Mouse (Mus musculus) heart, embryonic 16.5 days (tissue): ENCODE results near the gene Mocs2. TPM values are rescaled to one million over a fixed set of nuclear protein-coding genes. Genes with fewer than 3 reads are reported as not detected.

Experiments used
- ATAC-seq: fragments of 200-750 bp; cut with Nextera tagmentation; replicated peaks from 2 replicates; pipeline ENCODE4 v1.8.0; 2017; ENCODE audit warnings: moderate number of reproducible peaks; ENCODE audit not compliant: insufficient read depth, low FRiP score; ENCODE audit errors: extremely low read depth
- H3K27ac ChIP-seq: fragments of 300-500 bp; sonication (generic); 2 replicates; pipeline ENCODE4 v1.5.1; 2014; ENCODE audit warnings: mild to moderate bottlenecking, low read length, control low read depth, moderate library complexity
- H3K27me3 ChIP-seq: fragments of 300-500 bp; sonication (generic); 2 replicates; pipeline ENCODE4 v1.6.1; 2014; ENCODE audit warnings: low read length, mixed read lengths; ENCODE audit not compliant: control insufficient read depth, insufficient read depth
- H3K36me3 ChIP-seq: fragments of 300-500 bp; sonication (generic); 2 replicates; pipeline ENCODE4 v1.6.1; 2014; ENCODE audit not compliant: control insufficient read depth, insufficient read depth
- H3K4me1 ChIP-seq: fragments of 300-500 bp; sonication (generic); 2 replicates; pipeline ENCODE4 v1.6.1; 2014; ENCODE audit warnings: low read length, mixed read lengths; ENCODE audit not compliant: control insufficient read depth, insufficient read depth
- H3K4me2 ChIP-seq: fragments of 300-500 bp; sonication (generic); 2 replicates; pipeline ENCODE4 v1.6.1; 2014; ENCODE audit warnings: low read depth, mild to moderate bottlenecking, control low read depth, low read length
- H3K4me3 ChIP-seq: fragments of 300-500 bp; sonication (generic); 2 replicates; pipeline ENCODE4 v1.5.1; 2014; ENCODE audit warnings: mild to moderate bottlenecking, control low read depth, low read length
- H3K9ac ChIP-seq: fragments of 300-500 bp; sonication (generic); 2 replicates; pipeline ENCODE4 v1.6.1; 2014; ENCODE audit warnings: low read length, control low read depth
- H3K9me3 ChIP-seq: fragments of 300-500 bp; sonication (generic); replicated peaks from 2 replicates; pipeline ENCODE4 v1.6.1; 2016; ENCODE audit warnings: low read length; ENCODE audit not compliant: control insufficient read depth
- WGBS: fragments of 180-500 bp; shearing (Covaris S2); extraction: QIAGEN DNeasy Blood & Tissue Kit; methylation state at CpG from one replicate; pipeline ENCODE4 v1.1.7; 2014; 5-methylcytosine and 5-hydroxymethylcytosine counted together
- polyA plus RNA-seq: library from polyadenylated mRNA; unstranded; fragments of >200 nt; fragmentation: Nextera tagmentation; extraction: Ambion mirVana; gene quantifications from 2 replicates; pipeline ENCODE4 v1.2.1, GENCODE M21; 2015

Mocs2 gene
- polyA plus RNA-seq, 1 experiment from 2014 or later, result 69.3 TPM

- WGBS, result 79% methylated on average over 4 of the region's 4 CpGs
- no peak for ATAC-seq
- no peaks in the 10 kb centered on the region for H3K9me3 ChIP-seq
Observed at GRCm38 (mm10) chr13:114831367-114831833, 13.4 kb downstream of the Mocs2 start.

GRCm38 (mm10) chr13:114832761-114833160 is 14.7 kb downstream of the Mocs2 start:
- Histone ChIP-seq H3K9me3 (no peaks in the 10 kb centered on the region), H3K4me3 (no peak overlapping the region), H3K27me3 (no peaks in the 10 kb centered on the region), H3K9ac (no peak overlapping the region), H3K4me2 (no peak overlapping the region), H3K4me1 (no peaks in the 10 kb centered on the region), H3K27ac (no peak overlapping the region), H3K36me3 (peaks cover 20% of the 10 kb centered on the region)
- 68% methylated on average over 5 of the region's 5 CpGs for WGBS
- no peak for ATAC-seq

More at GRCm38 (mm10) chr13:114831367-114831833, 13.4 kb downstream of the Mocs2 start:
- Histone ChIP-seq H3K4me1 (0 out of 2 replicates have a peak, but pooled peaks cover 2% of the 10 kb centered on the region), H3K4me3 (no peak overlapping the region), H3K27ac (no peak overlapping the region), H3K9ac (no peak overlapping the region), H3K27me3 (no peaks in the 10 kb centered on the region), H3K36me3 (peaks cover 22% of the 10 kb centered on the region), H3K4me2 (no peak overlapping the region)

DNA sequence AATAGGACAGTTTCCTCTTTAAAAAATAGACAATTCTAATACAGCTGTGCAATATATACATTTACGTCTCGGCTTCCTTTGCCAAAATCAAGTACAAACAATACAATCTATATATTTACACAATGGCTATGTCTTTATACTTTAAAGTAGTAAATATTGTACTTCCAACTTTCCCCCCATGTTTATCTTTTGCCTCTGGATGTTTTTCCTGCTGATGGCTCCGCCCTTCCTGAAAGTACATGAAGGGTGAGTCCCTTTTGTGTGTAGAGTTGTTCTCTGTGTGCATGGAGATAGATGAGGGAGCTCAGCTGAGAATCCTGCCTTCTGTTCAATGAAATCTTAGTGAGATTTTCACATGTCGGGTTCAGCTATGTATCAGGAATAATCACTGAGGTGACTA is 15.3 kb downstream of the Mocs2 start:
- H3K36me3 ChIP-seq, result peaks cover 20% of the 10 kb centered on the region
- H3K4me3 ChIP-seq, result no peak overlapping the region
- no peaks in the 10 kb centered on the region for H3K27me3 ChIP-seq
- WGBS, result 75% methylated on average over 4 of the region's 4 CpGs
- ATAC-seq, result no peak
- H3K4me1 ChIP-seq, result peaks cover 2% of the 10 kb centered on the region
- no peaks in the 10 kb centered on the region for H3K9me3 ChIP-seq
- no peak overlapping the region for H3K9ac ChIP-seq
- H3K4me2 ChIP-seq, result no peak overlapping the region
- H3K27ac ChIP-seq, result no peak overlapping the region

GRCm38 (mm10) chr13:114834580-114834979 is 16.5 kb downstream of the Mocs2 start:
- 25% methylated on average over 2 of the region's 2 CpGs for WGBS
- Histone ChIP-seq H3K27ac (0 out of 2 replicates have a peak overlapping the region, but pooled peaks have one; percentile 25), H3K4me3 (no peak overlapping the region), H3K4me2 (no peak overlapping the region), H3K36me3 (peaks cover 15% of the 10 kb centered on the region; the same call in 1 of the 2 replicates), H3K9ac (no peak overlapping the region), H3K27me3 (no peaks in the 10 kb centered on the region), H3K4me1 (peaks cover 12% of the 10 kb centered on the region), H3K9me3 (no peaks in the 10 kb centered on the region)
- ATAC-seq, result no peak

GRCm38 (mm10) chr13:114837061-114837460 is 19.0 kb downstream of the Mocs2 start:
- peaks cover 12% of the 10 kb centered on the region for H3K4me1 ChIP-seq
- no peak overlapping the region for H3K4me2 ChIP-seq
- no peak overlapping the region for H3K9ac ChIP-seq
- 75% methylated on average over 7 of the region's 7 CpGs for WGBS
- H3K27ac ChIP-seq, result no peak overlapping the region
- H3K27me3 ChIP-seq, result no peaks in the 10 kb centered on the region
- no peak overlapping the region for H3K4me3 ChIP-seq
- ATAC-seq, result no peak
- 0 out of 2 replicates have a peak, but pooled peaks cover 2% of the 10 kb centered on the region for H3K36me3 ChIP-seq
- H3K9me3 ChIP-seq, result no peaks in the 10 kb centered on the region

- Histone ChIP-seq H3K4me2 (peak overlapping the region; percentile 3; the same call in 1 of the 2 replicates), H3K27ac (peak overlapping the region; percentile 58), H3K9me3 (no peaks in the 10 kb centered on the region), H3K9ac (0 out of 2 replicates have a peak overlapping the region, but pooled peaks have one; percentile 30), H3K4me1 (peaks cover 12% of the 10 kb centered on the region), H3K36me3 (0 out of 2 replicates have a peak, but pooled peaks cover 2% of the 10 kb centered on the region), H3K4me3 (no peak overlapping the region), H3K27me3 (no peaks in the 10 kb centered on the region)
- ATAC-seq, result peak; percentile 59
- 15% methylated on average over 5 of the region's 5 CpGs for WGBS
Observed at GRCm38 (mm10) chr13:114838535-114838990, 20.5 kb downstream of the Mocs2 start.

DNA sequence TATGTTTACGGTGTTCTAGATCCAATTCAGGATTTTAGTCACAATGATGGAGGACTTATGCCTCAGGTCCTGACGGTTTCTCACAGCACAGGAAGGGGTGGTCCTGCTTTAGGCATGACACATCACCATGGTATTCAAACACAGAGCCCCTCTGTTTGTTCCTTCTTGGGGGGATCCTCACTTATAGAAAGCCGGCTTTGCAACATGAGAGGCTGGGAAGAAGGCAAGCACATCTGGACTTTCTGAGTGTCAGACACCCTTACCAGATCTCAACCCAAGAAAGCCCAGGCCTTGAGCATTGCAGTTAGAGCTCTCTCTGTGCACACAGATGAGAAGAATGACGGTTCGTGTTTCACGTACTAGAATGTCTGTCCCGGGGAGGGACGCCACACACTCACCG is 21.1 kb downstream of the Mocs2 start:
- no peak overlapping the region for H3K4me3 ChIP-seq
- no peaks in the 10 kb centered on the region for H3K9me3 ChIP-seq
- no peak overlapping the region for H3K4me2 ChIP-seq
- 79% methylated on average over 9 of the region's 9 CpGs for WGBS
- peaks cover 12% of the 10 kb centered on the region for H3K4me1 ChIP-seq
- H3K36me3 ChIP-seq, result 0 out of 2 replicates have a peak, but pooled peaks cover 2% of the 10 kb centered on the region
- H3K27me3 ChIP-seq, result no peaks in the 10 kb centered on the region
- peak overlapping the region; percentile 58; the same call in 1 of the 2 replicates for H3K27ac ChIP-seq
- H3K9ac ChIP-seq, result no peak overlapping the region
- no peak for ATAC-seq

DNA sequence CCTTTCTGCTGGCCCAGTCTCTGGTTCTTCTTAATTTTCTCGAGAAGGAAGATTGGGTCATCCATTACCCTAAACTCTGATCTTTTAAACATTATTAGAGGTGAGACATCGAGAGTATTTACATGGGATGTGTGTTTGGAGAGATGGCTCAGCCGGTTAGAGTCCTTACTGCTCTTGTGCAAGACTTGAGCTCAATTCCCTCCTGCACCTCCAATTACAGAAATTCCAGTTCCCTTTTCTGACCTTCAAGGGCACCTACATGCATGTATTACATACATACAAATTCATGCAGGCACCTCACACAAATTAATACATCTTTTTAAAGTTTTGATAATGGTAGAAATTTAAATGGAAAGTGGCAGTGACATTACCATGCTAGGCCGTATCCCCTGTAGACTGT is 22.5 kb downstream of the Mocs2 start:
- no peak for ATAC-seq
- Histone ChIP-seq H3K4me3 (no peak overlapping the region), H3K27ac (no peak overlapping the region), H3K4me1 (peaks cover 12% of the 10 kb centered on the region), H3K4me2 (no peak overlapping the region), H3K9me3 (no peaks in the 10 kb centered on the region), H3K36me3 (0 out of 2 replicates have a peak, but pooled peaks cover 2% of the 10 kb centered on the region), H3K9ac (no peak overlapping the region), H3K27me3 (no peaks in the 10 kb centered on the region)
- 84% methylated on average over 4 of the region's 4 CpGs for WGBS

GRCm38 (mm10) chr13:114843318-114843717 is 25.3 kb downstream of the Mocs2 start:
- Histone ChIP-seq H3K4me2 (no peak overlapping the region), H3K4me3 (no peak overlapping the region), H3K4me1 (peaks cover 10% of the 10 kb centered on the region), H3K27me3 (no peaks in the 10 kb centered on the region), H3K9me3 (no peaks in the 10 kb centered on the region), H3K36me3 (no peaks in the 10 kb centered on the region), H3K9ac (no peak overlapping the region), H3K27ac (no peak overlapping the region)
- 0% methylated on average over 1 of the region's 1 CpGs for WGBS
- ATAC-seq, result no peak
